Mouse (Mus musculus) stomach, embryonic 15.5 days (tissue): Measurements from ENCODE around the gene Ecm1. TPM values are rescaled to one million over a fixed set of nuclear protein-coding genes. Genes with fewer than 3 reads are reported as not detected.

ENCODE experiments used
- ATAC-seq: fragments of 200-750 bp; cut with Nextera tagmentation; 2 replicates; pipeline ENCODE4 v1.8.0; 2017; ENCODE audit warnings: low read depth, moderate number of reproducible peaks, moderate TSS enrichment; ENCODE audit not compliant: insufficient read depth, low FRiP score
- H3K27ac ChIP-seq: fragments of 300-500 bp; sonication (generic); 2 replicates; pipeline ENCODE4 v1.5.1; 2015; ENCODE audit warnings: mild to moderate bottlenecking, inconsistent platforms
- H3K27me3 ChIP-seq: fragments of 300-500 bp; sonication (generic); replicated peaks from 2 replicates; pipeline ENCODE4 v1.6.1; 2015; ENCODE audit warnings: inconsistent platforms
- H3K36me3 ChIP-seq: fragments of 300-500 bp; sonication (generic); 2 replicates; pipeline ENCODE4 v1.6.1; 2015; ENCODE audit warnings: inconsistent platforms
- H3K4me1 ChIP-seq: fragments of 300-500 bp; sonication (generic); 2 replicates; pipeline ENCODE4 v1.6.1; 2015; ENCODE audit warnings: inconsistent platforms
- H3K4me2 ChIP-seq: fragments of 300-500 bp; sonication (generic); 2 replicates; pipeline ENCODE4 v1.6.1; 2015; ENCODE audit warnings: mild to moderate bottlenecking, inconsistent platforms
- H3K4me3 ChIP-seq: fragments of 300-500 bp; sonication (generic); replicated peaks from 2 replicates; pipeline ENCODE4 v1.5.1; 2015; ENCODE audit warnings: inconsistent platforms
- H3K9ac ChIP-seq: fragments of 300-500 bp; sonication (generic); 2 replicates; pipeline ENCODE4 v1.6.1; 2015; ENCODE audit warnings: inconsistent platforms
- H3K9me3 ChIP-seq: fragments of 300-500 bp; sonication (generic); 2 replicates; pipeline ENCODE4 v1.6.1; 2016; ENCODE audit warnings: inconsistent platforms
- whole genome bisulfite sequencing: fragments of 180-500 bp; shearing (Covaris S2); methylation state at CpG from one replicate; pipeline ENCODE4 v1.1.7; 2015; 5-methylcytosine and 5-hydroxymethylcytosine counted together
- polyA plus RNA-seq: library from polyadenylated mRNA; unstranded; fragments of >200 nt; fragmentation: Nextera tagmentation; extraction: Ambion mirVana; gene quantifications from 2 replicates; pipeline ENCODE4 v1.2.1, GENCODE M21; 2015

Ecm1 gene
- polyA plus RNA-seq, 1 experiment from 2014 or later: 42.6 TPM

DNA sequence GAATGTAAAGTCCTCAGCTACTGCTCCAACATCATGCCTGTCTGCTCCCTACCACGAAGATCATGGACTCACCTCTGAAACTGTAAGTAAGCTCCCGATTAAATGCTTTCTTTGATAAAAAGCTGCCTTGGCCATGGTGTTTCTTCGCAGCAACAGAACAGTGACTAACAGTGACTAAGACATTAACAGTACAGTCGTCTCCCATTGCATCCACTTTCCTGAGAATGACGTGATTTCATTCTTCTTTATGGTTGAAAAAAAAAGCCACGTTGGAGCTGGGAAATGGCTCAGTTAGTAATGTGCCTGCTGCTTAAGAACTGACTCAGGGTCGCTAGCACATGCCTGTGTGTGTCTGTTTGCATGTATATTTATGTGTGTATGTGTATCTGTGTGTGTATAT is 13.5 kb downstream of the Ecm1 start:
- Histone ChIP-seq H3K4me1 (no peaks in the 10 kb centered on the region), H3K9ac (no peak overlapping the region), H3K36me3 (no peaks in the 10 kb centered on the region), H3K9me3 (no peaks in the 10 kb centered on the region), H3K27ac (no peak overlapping the region), H3K4me3 (no peak overlapping the region), H3K27me3 (no peaks in the 10 kb centered on the region), H3K4me2 (no peak overlapping the region)
- WGBS: 76% methylated on average over 7 of the region's 7 CpGs
- ATAC-seq: no peak

DNA sequence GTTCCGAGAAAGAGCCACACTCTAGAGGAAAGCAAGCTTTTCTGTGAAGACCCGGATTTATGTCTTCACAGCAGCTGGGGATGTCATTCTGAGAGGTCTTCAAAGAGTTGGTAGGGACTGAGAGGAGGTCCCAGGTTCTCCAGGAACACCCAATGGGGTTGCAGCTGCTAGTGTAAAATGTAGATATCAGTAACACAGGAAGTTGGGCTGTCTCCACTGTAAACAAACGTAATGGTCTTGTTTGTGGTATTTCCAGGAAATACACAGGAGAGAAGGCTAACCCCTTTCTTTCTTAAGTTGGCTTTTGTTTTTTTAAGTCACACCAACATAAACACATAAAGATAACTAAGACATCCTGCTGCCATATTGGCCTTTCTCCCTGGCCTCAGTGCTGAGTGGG is 17.0 kb downstream of the Ecm1 start:
- Histone ChIP-seq H3K27me3 (no peaks in the 10 kb centered on the region), H3K27ac (no peak overlapping the region), H3K4me3 (no peak overlapping the region), H3K9ac (no peak overlapping the region), H3K4me1 (no peaks in the 10 kb centered on the region), H3K4me2 (no peak overlapping the region), H3K9me3 (no peaks in the 10 kb centered on the region), H3K36me3 (no peaks in the 10 kb centered on the region)
- ATAC-seq: no peak
- 61% methylated on average over 3 of the region's 3 CpGs for WGBS

GRCm38 (mm10) chr3:95718153-95718552 is 21.2 kb downstream of the Ecm1 start:
- no peak for ATAC-seq
- H3K9ac ChIP-seq: no peak overlapping the region
- H3K4me2 ChIP-seq: no peak overlapping the region
- no peaks in the 10 kb centered on the region for H3K4me1 ChIP-seq
- no peaks in the 10 kb centered on the region for H3K27me3 ChIP-seq
- whole genome bisulfite sequencing: 69% methylated on average over 2 of the region's 2 CpGs
- H3K9me3 ChIP-seq: no peaks in the 10 kb centered on the region
- H3K4me3 ChIP-seq: no peak overlapping the region
- H3K36me3 ChIP-seq: 0 out of 2 replicates have a peak, but pooled peaks cover 3% of the 10 kb centered on the region
- no peak overlapping the region for H3K27ac ChIP-seq

- no peak overlapping the region for H3K9ac ChIP-seq
- H3K9me3 ChIP-seq: no peaks in the 10 kb centered on the region
- H3K4me1 ChIP-seq: no peaks in the 10 kb centered on the region
- H3K27me3 ChIP-seq: no peaks in the 10 kb centered on the region
- ATAC-seq: no peak
- H3K36me3 ChIP-seq: 0 out of 2 replicates have a peak, but pooled peaks cover 3% of the 10 kb centered on the region
- no peak overlapping the region for H3K4me2 ChIP-seq
- H3K4me3 ChIP-seq: no peak overlapping the region
- 74% methylated on average over 1 of the region's 1 CpGs for WGBS
- no peak overlapping the region for H3K27ac ChIP-seq
Observed at GRCm38 (mm10) chr3:95716075-95716474, 23.3 kb downstream of the Ecm1 start.

- H3K4me1 ChIP-seq: no peaks in the 10 kb centered on the region
- ATAC-seq: no peak
- 0 out of 2 replicates have a peak, but pooled peaks cover 3% of the 10 kb centered on the region for H3K36me3 ChIP-seq
- no peak overlapping the region for H3K4me3 ChIP-seq
- H3K9me3 ChIP-seq: no peaks in the 10 kb centered on the region
- no peaks in the 10 kb centered on the region for H3K27me3 ChIP-seq
- H3K27ac ChIP-seq: no peak overlapping the region
- no peak overlapping the region for H3K4me2 ChIP-seq
- H3K9ac ChIP-seq: no peak overlapping the region
Observed at GRCm38 (mm10) chr3:95709967-95710366, 29.4 kb downstream of the Ecm1 start.

GRCm38 (mm10) chr3:95709044-95709443 is 30.3 kb downstream of the Ecm1 start:
- no peak overlapping the region for H3K9ac ChIP-seq
- H3K27me3 ChIP-seq: no peaks in the 10 kb centered on the region
- 0 out of 2 replicates have a peak, but pooled peaks cover 2% of the 10 kb centered on the region for H3K36me3 ChIP-seq
- H3K4me2 ChIP-seq: no peak overlapping the region
- no peaks in the 10 kb centered on the region for H3K4me1 ChIP-seq
- WGBS: 84% methylated on average over 4 of the region's 4 CpGs
- H3K27ac ChIP-seq: no peak overlapping the region
- no peaks in the 10 kb centered on the region for H3K9me3 ChIP-seq
- H3K4me3 ChIP-seq: no peak overlapping the region
- no peak for ATAC-seq

GRCm38 (mm10) chr3:95707497-95707896 is 31.9 kb downstream of the Ecm1 start:
- Histone ChIP-seq H3K36me3 (no peaks in the 10 kb centered on the region), H3K27me3 (no peaks in the 10 kb centered on the region), H3K9ac (no peak overlapping the region), H3K4me1 (no peaks in the 10 kb centered on the region), H3K4me2 (no peak overlapping the region), H3K4me3 (no peak overlapping the region), H3K9me3 (no peaks in the 10 kb centered on the region), H3K27ac (no peak overlapping the region)
- ATAC-seq: no peak
- 83% methylated on average over 7 of the region's 7 CpGs for WGBS

DNA sequence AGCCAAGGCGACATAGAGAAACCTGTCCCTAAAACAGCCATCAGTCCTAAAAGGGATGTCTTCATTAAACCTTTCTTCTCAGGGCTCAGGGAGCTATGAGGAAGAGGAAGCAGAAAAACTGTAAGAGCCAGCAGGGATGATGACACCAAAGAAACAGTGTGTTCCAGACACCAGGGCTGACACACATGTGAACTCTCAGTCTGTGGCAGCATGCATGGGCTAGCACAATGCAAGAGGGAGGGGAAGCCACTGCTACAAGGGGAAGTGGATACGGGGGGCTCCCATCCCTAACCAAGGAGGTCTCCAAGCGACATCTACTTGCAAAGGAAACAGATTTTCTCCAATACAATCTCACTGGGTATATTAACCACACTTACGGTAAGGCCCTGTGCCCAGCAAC is 33.1 kb downstream of the Ecm1 start:
- H3K9ac ChIP-seq: no peak overlapping the region
- no peaks in the 10 kb centered on the region for H3K36me3 ChIP-seq
- no peak overlapping the region for H3K27ac ChIP-seq
- H3K27me3 ChIP-seq: no peaks in the 10 kb centered on the region
- ATAC-seq: no peak
- peaks cover 8% of the 10 kb centered on the region for H3K4me1 ChIP-seq
- no peak overlapping the region for H3K4me2 ChIP-seq
- no peaks in the 10 kb centered on the region for H3K9me3 ChIP-seq
- 83% methylated on average over 4 of the region's 4 CpGs for WGBS
- no peak overlapping the region for H3K4me3 ChIP-seq

GRCm38 (mm10) chr3:95704612-95705011 is 34.8 kb downstream of the Ecm1 start:
- ATAC-seq: no peak
- no peaks in the 10 kb centered on the region for H3K9me3 ChIP-seq
- 79% methylated on average over 4 of the region's 4 CpGs for WGBS

DNA sequence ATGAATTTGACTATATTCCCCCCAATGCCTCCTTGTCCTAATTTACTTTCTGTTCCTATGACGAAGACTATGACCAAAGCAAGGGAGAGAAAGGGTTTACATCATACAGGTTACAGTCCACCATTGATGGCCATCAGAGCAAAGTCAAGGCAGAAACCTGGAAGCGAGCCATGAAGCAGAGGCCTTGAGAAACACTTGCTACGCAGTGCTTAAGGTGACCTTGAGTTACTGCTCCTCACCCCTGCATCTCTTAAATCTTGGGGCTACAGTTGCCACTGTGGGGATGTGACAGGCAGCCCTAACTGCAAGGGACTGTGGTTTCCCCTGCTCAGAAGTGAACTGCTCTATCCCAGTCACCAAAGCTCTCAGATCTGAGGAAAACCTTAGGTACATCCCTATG is 36.1 kb downstream of the Ecm1 start:
- WGBS: 83% methylated on average over 3 of the region's 3 CpGs

More at GRCm38 (mm10) chr3:95704612-95705011, 34.8 kb downstream of the Ecm1 start:
- no peaks in the 10 kb centered on the region for H3K27me3 ChIP-seq
- H3K4me3 ChIP-seq: no peak overlapping the region
- no peak overlapping the region for H3K9ac ChIP-seq
- H3K4me2 ChIP-seq: no peak overlapping the region
- peaks cover 16% of the 10 kb centered on the region for H3K4me1 ChIP-seq
- no peak overlapping the region for H3K27ac ChIP-seq
- H3K36me3 ChIP-seq: no peaks in the 10 kb centered on the region

DNA sequence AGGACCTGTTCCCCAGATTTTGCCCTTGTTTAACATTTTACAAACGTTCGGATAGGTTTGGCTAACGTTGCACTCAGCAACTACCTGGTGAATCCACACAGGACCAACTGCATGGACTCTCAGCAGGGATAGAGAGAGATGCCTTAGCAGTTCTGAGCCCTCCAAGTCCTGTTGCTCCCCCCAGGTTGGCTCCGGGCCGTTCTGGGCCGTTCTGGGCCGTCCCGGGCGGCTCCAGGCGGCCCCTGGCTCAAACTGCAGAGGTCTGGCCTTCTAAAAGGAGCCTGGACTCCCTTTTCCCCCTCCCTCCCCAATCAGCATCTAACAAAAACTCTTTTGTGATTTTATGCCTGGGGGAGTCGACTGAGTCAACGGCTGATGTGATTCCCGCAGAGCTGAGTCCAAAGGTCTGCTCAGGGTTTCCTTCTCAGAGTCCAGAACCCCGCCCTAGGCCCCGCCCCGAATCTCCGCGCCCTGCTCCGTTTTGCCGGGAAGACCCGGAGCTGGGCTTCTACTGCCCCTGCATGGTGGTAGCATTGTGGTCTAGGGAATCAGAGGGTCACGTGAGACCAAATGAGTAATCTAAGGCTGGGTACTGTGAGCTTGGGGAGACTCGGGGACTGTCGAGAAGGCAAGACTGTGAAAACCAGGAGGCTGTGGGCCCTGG is 37.4 kb downstream of the Ecm1 start:
- peak overlapping the region; percentile 30 for H3K4me3 ChIP-seq
- H3K36me3 ChIP-seq: no peaks in the 10 kb centered on the region
- H3K9ac ChIP-seq: peak overlapping the region; percentile 33; the same call in 1 of the 2 replicates
- WGBS: 7% methylated on average over 24 of the region's 24 CpGs
- H3K4me1 ChIP-seq: peaks cover 16% of the 10 kb centered on the region
- H3K4me2 ChIP-seq: peak overlapping the region; percentile 67
- H3K27ac ChIP-seq: peak overlapping the region; percentile 88
- ATAC-seq: peak; percentile 96
- H3K27me3 ChIP-seq: no peaks in the 10 kb centered on the region
- H3K9me3 ChIP-seq: no peaks in the 10 kb centered on the region

More for the DNA sequence above, 36.1 kb downstream of the Ecm1 start:
- Histone ChIP-seq H3K27me3 (no peaks in the 10 kb centered on the region), H3K9me3 (no peaks in the 10 kb centered on the region), H3K36me3 (no peaks in the 10 kb centered on the region), H3K4me3 (no peak overlapping the region), H3K4me1 (peaks cover 16% of the 10 kb centered on the region), H3K9ac (no peak overlapping the region), H3K4me2 (no peak overlapping the region), H3K27ac (no peak overlapping the region)
- ATAC-seq: no peak

GRCm38 (mm10) chr3:95701085-95701484 is 38.3 kb downstream of the Ecm1 start:
- Histone ChIP-seq H3K27ac (peak overlapping the region; percentile 88), H3K36me3 (no peaks in the 10 kb centered on the region), H3K4me1 (peaks cover 20% of the 10 kb centered on the region), H3K27me3 (no peaks in the 10 kb centered on the region), H3K4me3 (no peak overlapping the region), H3K9me3 (no peaks in the 10 kb centered on the region), H3K9ac (no peak overlapping the region), H3K4me2 (no peak overlapping the region)
- WGBS: 78% methylated on average over 2 of the region's 2 CpGs
- no peak for ATAC-seq
